Mouse (Mus musculus): ENCODE measurements around the gene Nckap5.

DNA sequence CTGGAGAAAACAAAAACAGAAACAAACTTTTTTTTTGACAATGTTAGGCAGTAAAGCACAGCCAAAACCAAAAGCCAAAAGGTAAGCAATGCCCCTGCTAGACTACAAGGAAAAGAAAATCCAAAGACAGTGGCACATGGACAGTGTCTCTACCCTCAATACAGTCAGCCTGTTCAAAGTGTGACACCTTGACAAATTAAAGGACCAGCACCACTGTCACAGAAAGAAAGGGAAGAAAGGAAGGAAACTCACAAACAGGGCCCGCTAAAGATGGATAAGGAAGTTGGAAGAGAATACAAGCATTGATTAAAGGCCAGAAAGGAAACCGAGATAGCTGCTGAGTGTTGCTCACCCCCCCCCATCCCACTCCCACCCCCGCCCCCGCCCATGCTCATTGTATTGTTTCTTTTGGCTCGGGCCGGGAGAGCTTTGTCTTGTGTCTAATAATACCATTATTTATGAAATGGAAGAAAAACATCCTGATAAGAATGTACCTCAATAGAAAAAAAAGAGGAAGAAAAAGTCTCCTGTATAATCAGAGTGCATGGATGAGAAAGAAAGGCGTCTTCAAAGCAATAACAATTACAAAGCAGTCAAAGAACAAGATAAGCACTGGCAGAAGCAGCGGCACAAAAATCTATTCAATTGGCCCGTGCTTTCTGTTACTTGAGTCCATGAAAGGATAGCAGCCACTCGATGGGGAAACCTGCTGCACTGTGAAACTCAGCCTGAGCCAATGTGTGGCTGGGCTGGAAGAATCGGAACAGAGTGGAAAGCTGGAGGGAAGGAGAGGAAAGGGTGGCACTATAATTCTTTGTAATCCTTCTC lies 368.9 kb downstream of the Nckap5 start:
- TF ChIP-seq MAX (IDR thresholded peaks at IDR 0.05; ENCODE audit: low read length) (no peak), MAFK (IDR thresholded peaks at IDR 0.05; ENCODE audit: insufficient replicate concordance, low read length) (no peak), CTCF (conservative IDR thresholded peaks at IDR 0.05 in 1 of 2, IDR thresholded peaks at IDR 0.05 in 1 of 2; ENCODE audit: low read depth in 2 of 2, low read length in 2 of 2) (no peak), USF1 (IDR thresholded peaks at IDR 0.05; ENCODE audit: low read depth, low read length) (no peak), NELFE (IDR thresholded peaks at IDR 0.05; ENCODE audit: low read depth, low read length) (no peak), EP300 (IDR thresholded peaks at IDR 0.05; ENCODE audit: low read length) (no peak), ZC3H11A (IDR thresholded peaks at IDR 0.05; ENCODE audit: low read depth, low read length) (no peak), E2F4 (IDR thresholded peaks at IDR 0.05; ENCODE audit: insufficient replicate concordance, low read depth, low read length) (no peak)
